9 mouse cellular contexts compared by ENCODE assay signal in genomic region chr1:45925131-45925499, GRCm38 (mm10). TPM values are rescaled to one million over a fixed set of nuclear protein-coding genes. Genes with fewer than 3 reads are reported as not detected.
DNase-seq lines count a peak whose midpoint lies in the region; ATAC-seq and TF ChIP-seq lines count a peak whose summit lies in the region.
"Had no signal": no experiment of that assay in that cellular context is flagged by ENCODE, and none has a peak within 500 bp of the region (broad histone marks: within the 10 kb centered on the region; RNA-seq: fewer than 3 reads in every experiment).

No protein-coding gene starts in this region.

- H3K27me3 ChIP-seq in testis, adult 2 months (ENCODE audit: control insufficient read depth, insufficient read depth, low read length), result 0 out of 2 replicates have a peak, but pooled peaks cover 3% of the 10 kb centered on the region
- peaks cover 9% of the 10 kb centered on the region for H3K27me3 ChIP-seq in limb, embryonic 15.5 days
- no peaks in the 10 kb centered on the region for H3K27me3 ChIP-seq in stomach, embryonic 15.5 days (replicated peaks)

- peak overlapping the region; percentile 90 for H3K4me3 ChIP-seq in testis, adult 2 months (ENCODE audit: control insufficient read depth, low read depth, low read length)
- peak overlapping the region; percentile 66 for H3K4me3 ChIP-seq in limb, embryonic 15.5 days
- peak overlapping the region; percentile 67 for H3K4me3 ChIP-seq in stomach, embryonic 15.5 days (replicated peaks)

- ATAC-seq in limb, embryonic 15.5 days (ENCODE audit: insufficient number of reproducible peaks, low FRiP score, low TSS enrichment, low read depth), result no peak
- ATAC-seq in stomach, embryonic 15.5 days (ENCODE audit: insufficient read depth, low FRiP score, low read depth), result peak; percentile 1; the same call in 1 of the 2 replicates
- no peak for ATAC-seq in megakaryocyte-erythroid progenitor cell, adult 5-6 weeks (replicated peaks; ENCODE audit: low FRiP score, low TSS enrichment, poor library complexity, severe bottlenecking)

- H3K36me3 ChIP-seq in testis, adult 2 months (ENCODE audit: control insufficient read depth, insufficient read depth, low read length), result no peaks in the 10 kb centered on the region
- no peaks in the 10 kb centered on the region for H3K36me3 ChIP-seq in limb, embryonic 15.5 days
- H3K36me3 ChIP-seq in stomach, embryonic 15.5 days, result no peaks in the 10 kb centered on the region

- H3K27ac ChIP-seq in testis, adult 2 months (ENCODE audit: control insufficient read depth, insufficient read depth, low read depth, low read length), result no peak overlapping the region
- no peak overlapping the region for H3K27ac ChIP-seq in limb, embryonic 15.5 days
- peak overlapping the region; percentile 77; the same call in 1 of the 2 replicates for H3K27ac ChIP-seq in stomach, embryonic 15.5 days

- H3K9ac ChIP-seq in limb, embryonic 15.5 days, result peak overlapping the region; percentile 42; the same call in 1 of the 2 replicates
- H3K9ac ChIP-seq in stomach, embryonic 15.5 days, result peak overlapping the region; percentile 56

- WGBS in limb, embryonic 15.5 days, result 13% methylated on average over 7 of the region's 7 CpGs
- whole genome bisulfite sequencing in stomach, embryonic 15.5 days, result 5% methylated on average over 7 of the region's 7 CpGs

- TF ChIP-seq CTCF in testis, adult 2 months (IDR thresholded peaks at IDR 0.05; ENCODE audit: control insufficient read depth, insufficient read depth, insufficient replicate concordance, low read depth, low read length), result no peak

- TF ChIP-seq POLR2A in testis, adult 2 months (IDR thresholded peaks at IDR 0.05; ENCODE audit: control insufficient read depth, low read depth, low read length), result no peak

- peaks cover 13% of the 10 kb centered on the region for H3K4me1 ChIP-seq in testis, adult 2 months (ENCODE audit: control insufficient read depth, insufficient read depth, low read length)
- peaks cover 4% of the 10 kb centered on the region; the same call in 1 of the 2 replicates for H3K4me1 ChIP-seq in limb, embryonic 15.5 days
- peaks cover 6% of the 10 kb centered on the region for H3K4me1 ChIP-seq in stomach, embryonic 15.5 days

- DNase-seq in cerebellum, adult 8-10 months, result peak; percentile 6
- no peak for DNase-seq in cerebellum, postnatal 36 days
- DNase-seq in testis, postnatal 10 days (ENCODE audit: low spot score), result no peak
- no peak for DNase-seq in adrenal gland, postnatal 25 days

- peak overlapping the region; percentile 94 for H3K4me2 ChIP-seq in limb, embryonic 15.5 days
- H3K4me2 ChIP-seq in stomach, embryonic 15.5 days, result peak overlapping the region; percentile 91

- no peaks in the 10 kb centered on the region for H3K9me3 ChIP-seq in limb, embryonic 15.5 days
- H3K9me3 ChIP-seq in stomach, embryonic 15.5 days, result no peaks in the 10 kb centered on the region

RNA-seq across cellular contexts. Expression of gene Slc40a1, which starts 1.2 kb away (rescaled TPM):
- 0.52 and 0.84 TPM in 2 replicates for polyA plus RNA-seq in testis, adult 2 months (2012; rRNA removed)
- 46.5 and 51.7 TPM in 2 replicates for polyA plus RNA-seq in limb, embryonic 15.5 days (2015; fragmentation: Nextera tagmentation; extraction: Ambion mirVana)
- polyA plus RNA-seq in stomach, embryonic 15.5 days (2015; fragmentation: Nextera tagmentation; extraction: Ambion mirVana), result 149 and 150 TPM in 2 replicates
- 11.1 and 11.8 TPM in 2 replicates for total RNA-seq in adrenal gland, postnatal 25 days (2021)
- 70.2 and 91.8 TPM in 2 replicates for total RNA-seq in megakaryocyte-erythroid progenitor cell, adult 5-6 weeks (2014; fragmentation: Nextera tagmentation)
- total RNA-seq in megakaryocyte-erythroid progenitor cell, adult 5-6 weeks (2017), result 155 and 167 TPM in 2 replicates

RNA-seq across cellular contexts. Expression of gene Gm5269, which starts 35.0 kb away (rescaled TPM):
- not detected in 2 replicates for polyA plus RNA-seq in testis, adult 2 months (2012; rRNA removed)
- not detected in 2 replicates for polyA plus RNA-seq in limb, embryonic 15.5 days (2015; fragmentation: Nextera tagmentation; extraction: Ambion mirVana)
- not detected in 2 replicates for polyA plus RNA-seq in stomach, embryonic 15.5 days (2015; fragmentation: Nextera tagmentation; extraction: Ambion mirVana)
- total RNA-seq in adrenal gland, postnatal 25 days (2021), result not detected in 2 replicates
- not detected in 2 replicates for total RNA-seq in megakaryocyte-erythroid progenitor cell, adult 5-6 weeks (2014; fragmentation: Nextera tagmentation)
- not detected in 2 replicates for total RNA-seq in megakaryocyte-erythroid progenitor cell, adult 5-6 weeks (2017)
- polyA plus RNA-seq: large intestine, adult 2 months had no signal

Comparison
In these comparisons a context has a peak if more than half of its experiments do, and no peak if none do; other contexts are left out.
1. RNA of gene Slc40a1, which starts 1.2 kb away (polyA plus RNA-seq): 149 to 150 TPM in stomach, embryonic 15.5 days and 46.5 to 51.7 TPM in limb, embryonic 15.5 days; 0.52 to 0.84 TPM in testis, adult 2 months; every median in the first group is over 10 times any median in the second.
2. Peak in every context shown above with its lines, with median percentiles within 50 percentile points of each other: H3K4me3 ChIP-seq.